Mouse (Mus musculus) thymus, adult 2 months (tissue): ENCODE data around the gene Cbarp. TPM values are rescaled to one million over a fixed set of nuclear protein-coding genes. Genes with fewer than 3 reads are reported as not detected.
"Not testable (repeated sequence)": the region's sequence is repeated elsewhere in the genome, so short reads cannot be mapped to it uniquely, and the experiment has no call there.

Source experiments
- DNase-seq: peaks from one replicate; pipeline ENCODE4 v3.0.0; 2021
- H3K27ac ChIP-seq: fragments of 200-500 bp; 2 replicates; pipeline ENCODE4 v1.5.1; 2012; ENCODE audit warnings: low read length, control low read depth; ENCODE audit not compliant: control insufficient read depth, insufficient read depth
- H3K27me3 ChIP-seq: fragments of 200-500 bp; 2 replicates; pipeline ENCODE4 v1.6.1; 2012; ENCODE audit warnings: mild to moderate bottlenecking, low read length, moderate library complexity, mixed read lengths; ENCODE audit not compliant: control insufficient read depth, insufficient read depth
- H3K36me3 ChIP-seq: fragments of 200-500 bp; 2 replicates; pipeline ENCODE4 v1.6.1; 2012; ENCODE audit warnings: mild to moderate bottlenecking, low read length, moderate library complexity; ENCODE audit not compliant: control insufficient read depth, insufficient read depth
- H3K4me1 ChIP-seq: fragments of 200-500 bp; replicated peaks from 2 replicates; pipeline ENCODE4 v1.6.1; 2012; ENCODE audit warnings: low read length; ENCODE audit not compliant: control insufficient read depth, insufficient read depth
- H3K4me3 ChIP-seq: fragments of 200-500 bp; 2 replicates; pipeline ENCODE4 v1.5.1; 2012; ENCODE audit warnings: mild to moderate bottlenecking, low read length, control low read depth, moderate library complexity; ENCODE audit not compliant: control insufficient read depth, insufficient read depth
- CTCF ChIP-seq: fragments of 200-500 bp; IDR thresholded peaks from 2 replicates; pipeline ENCODE4 v1.5.1; 2012; ENCODE audit warnings: mild to moderate bottlenecking, control low read depth, low read length, moderate library complexity, borderline replicate concordance; ENCODE audit not compliant: control insufficient read depth, poor library complexity, insufficient read depth; ENCODE audit errors: extremely low read depth
- POLR2A ChIP-seq: fragments of 200-500 bp; IDR thresholded peaks from 2 replicates; pipeline ENCODE4 v1.6.1; 2012; ENCODE audit warnings: mild to moderate bottlenecking, low read length, control low read depth, moderate library complexity; ENCODE audit not compliant: control insufficient read depth, poor library complexity, insufficient read depth; ENCODE audit errors: extremely low read depth
- WGBS: fragments of 180-500 bp; shearing (Covaris S2); methylation state at CpG from one replicate; pipeline ENCODE4 v1.1.7; 2018; 5-methylcytosine and 5-hydroxymethylcytosine counted together
- polyA plus RNA-seq: library from polyadenylated mRNA; depleted of rRNA; stranded (reverse); fragments of >200 nt; gene quantifications from 2 replicates; pipeline ENCODE4 v1.2.3, GENCODE M21; 2012

Gene Cbarp
- polyA plus RNA-seq, 1 experiment: 34.0 TPM

DNA sequence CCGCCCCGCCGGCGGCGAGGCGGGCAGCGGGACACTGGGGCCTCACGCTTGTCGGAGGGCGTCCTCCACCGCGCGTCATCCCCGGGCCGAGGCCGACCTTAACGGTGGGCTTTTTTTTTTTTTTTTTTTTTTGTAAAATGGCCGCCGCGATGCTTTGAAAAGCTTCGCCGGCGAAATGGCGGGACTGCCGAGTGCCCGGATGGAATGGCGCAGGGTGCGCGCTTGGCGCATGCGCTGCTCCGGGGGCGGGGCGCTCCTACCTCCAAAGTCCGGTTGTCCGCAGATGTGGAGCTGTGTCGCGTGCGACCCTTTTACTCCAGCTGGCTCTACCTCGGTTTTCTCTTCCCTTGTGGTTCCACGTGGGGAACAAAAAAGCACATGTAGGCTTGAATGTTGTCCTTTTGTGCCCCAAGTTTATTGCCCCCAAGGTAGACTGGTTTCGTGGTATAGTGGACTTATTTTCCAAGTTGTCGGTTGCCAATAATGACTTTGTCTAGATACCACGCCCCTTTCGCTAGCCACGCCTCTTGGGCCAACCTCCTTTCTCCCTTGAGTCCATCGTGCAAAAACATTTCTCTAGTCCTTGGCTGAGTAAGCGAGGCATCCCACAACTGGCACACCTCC is 27.5 kb upstream of the Cbarp start:
- H3K4me3 ChIP-seq: peak overlapping the region; percentile 81
- no peaks in the 10 kb centered on the region for H3K27me3 ChIP-seq
- under 1% methylated on average over 48 of the region's 48 CpGs for WGBS
- peak; percentile 87 for DNase-seq
- no peak for TF ChIP-seq CTCF
- no peak for TF ChIP-seq POLR2A
- peaks cover 33% of the 10 kb centered on the region for H3K4me1 ChIP-seq
- peak overlapping the region; percentile 48 for H3K27ac ChIP-seq
- peaks cover 24% of the 10 kb centered on the region; the same call in 1 of the 2 replicates for H3K36me3 ChIP-seq

DNA sequence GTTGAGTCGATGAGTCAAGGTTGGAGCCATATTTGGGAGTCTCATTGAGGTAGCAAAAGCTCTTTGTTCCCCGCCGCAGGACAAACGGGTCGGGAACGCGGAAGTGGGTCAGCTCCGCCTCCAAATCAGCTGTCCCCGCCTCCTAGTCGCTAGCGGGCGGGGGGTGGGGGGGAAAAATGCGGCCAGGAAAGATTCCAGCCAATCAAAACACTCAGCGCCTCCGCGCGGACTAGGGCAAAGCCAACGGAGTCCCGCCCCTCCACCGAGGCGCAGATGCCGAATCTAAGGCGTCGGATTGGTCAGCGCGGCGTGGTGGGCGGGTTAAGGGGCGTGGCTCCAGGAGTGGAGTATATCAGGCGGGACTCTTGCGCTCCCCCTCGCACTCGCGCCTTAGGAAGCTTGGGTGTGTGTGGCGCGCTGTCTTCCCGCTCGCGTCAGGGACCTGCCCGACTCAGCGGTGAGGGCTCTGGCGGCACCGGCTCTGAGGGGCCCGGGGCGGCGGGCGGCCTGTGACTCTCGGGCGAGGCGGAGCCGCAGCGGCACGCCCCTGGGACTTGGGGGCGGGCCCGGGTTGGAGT is 26.9 kb upstream of the Cbarp start:
- under 1% methylated on average over 55 of the region's 55 CpGs for WGBS
- peak; percentile 100 for TF ChIP-seq POLR2A
- TF ChIP-seq CTCF: peak; percentile 65; the same call in 1 of the 2 replicates
- H3K36me3 ChIP-seq: peaks cover 24% of the 10 kb centered on the region; the same call in 1 of the 2 replicates
- DNase-seq: peak; percentile 99
- peak overlapping the region; percentile 81 for H3K4me3 ChIP-seq
- H3K27ac ChIP-seq: peak overlapping the region; percentile 48
- peaks cover 38% of the 10 kb centered on the region for H3K4me1 ChIP-seq
- no peaks in the 10 kb centered on the region for H3K27me3 ChIP-seq

DNA sequence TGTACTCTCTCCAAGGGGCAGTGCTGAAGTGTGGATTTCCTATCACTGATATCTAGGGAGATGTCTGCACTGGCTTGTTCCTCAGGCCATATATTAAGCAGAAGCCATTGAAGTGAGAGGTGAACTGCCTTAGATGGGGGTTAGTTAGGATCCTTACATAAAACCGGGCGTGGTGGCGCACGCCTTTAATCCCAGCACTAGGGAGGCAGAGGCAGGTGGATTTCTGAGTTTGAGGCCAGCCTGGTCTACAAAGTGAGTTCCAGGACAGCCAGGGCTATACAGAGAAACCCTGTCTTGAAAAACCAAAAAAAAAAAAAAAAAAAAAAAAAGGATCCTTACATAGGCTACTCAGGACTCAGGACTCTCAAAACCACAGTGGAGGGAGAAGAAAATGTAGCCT is 25.5 kb upstream of the Cbarp start:
- DNase-seq, H3K27ac ChIP-seq, H3K27me3 ChIP-seq, H3K4me3 ChIP-seq: not testable (repeated sequence)
- WGBS: 94% methylated on average over 4 of the region's 4 CpGs
- Histone ChIP-seq H3K4me1 (peaks cover 47% of the 10 kb centered on the region), H3K36me3 (peaks cover 15% of the 10 kb centered on the region; the same call in 1 of the 2 replicates)

DNA sequence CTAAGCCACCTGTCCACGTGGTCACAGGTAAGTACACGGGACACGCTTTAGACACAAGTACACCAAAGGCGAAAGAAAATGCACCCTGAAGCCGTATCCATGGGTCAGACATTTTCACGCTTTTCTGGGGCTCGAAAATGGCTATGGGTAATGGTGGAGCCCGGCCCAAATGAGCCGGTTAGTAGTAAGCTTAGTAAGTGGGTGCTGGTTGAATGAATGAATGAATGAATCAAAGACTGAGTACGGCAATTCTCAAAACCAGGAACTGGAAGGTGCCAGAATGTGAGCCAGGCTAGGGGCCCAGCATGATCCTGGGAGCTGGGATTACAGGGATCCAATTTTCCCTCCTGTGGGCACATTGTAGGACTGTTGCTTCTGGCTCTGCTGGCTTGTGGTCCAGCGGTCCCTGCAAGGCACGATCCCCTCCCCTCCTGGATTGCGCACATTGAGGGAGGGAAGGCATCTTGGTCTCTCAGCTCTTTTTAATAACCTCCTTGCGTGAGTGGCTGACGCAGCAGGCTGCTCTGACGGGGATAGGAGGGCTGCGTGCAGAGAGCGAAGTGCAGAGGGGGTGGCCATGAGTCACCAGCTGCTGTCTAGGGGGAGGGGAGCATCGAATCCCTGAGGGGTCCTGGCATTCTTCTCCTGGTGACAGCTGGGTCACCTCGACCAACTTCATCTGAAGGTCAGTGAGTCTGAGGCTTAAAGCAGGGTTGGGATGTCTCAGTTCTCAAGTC is 24.9 kb upstream of the Cbarp start, which contains the start of gene Cirbp:
Gene Cirbp, plus strand, starts transcription at position 594 of the 737 bp plus-strand sequence.
- H3K4me1 ChIP-seq: peaks cover 52% of the 10 kb centered on the region
- no peak within 1 kb of the TSS; the same call in 1 of the 2 replicates for H3K27ac ChIP-seq
- 52% methylated on average over 20 of the region's 20 CpGs for WGBS

DNA sequence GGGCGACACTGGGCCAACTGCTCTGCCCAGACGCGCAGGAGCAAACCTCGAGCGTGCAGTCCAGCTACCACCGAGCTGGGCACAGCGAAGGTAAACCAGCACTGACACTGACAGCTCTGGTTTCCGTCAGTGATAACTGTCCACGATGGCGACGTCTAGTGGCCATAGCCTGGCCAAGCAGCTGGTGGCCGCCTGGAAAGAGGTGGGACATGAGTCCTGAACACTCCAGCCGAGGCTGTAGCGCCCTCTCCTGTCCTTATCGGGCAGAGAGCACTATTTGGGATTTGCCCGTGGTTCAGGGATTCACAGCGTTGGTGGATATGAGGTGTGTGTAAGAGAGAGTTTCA is 24.3 kb upstream of the Cbarp start:
- peaks cover 3% of the 10 kb centered on the region; the same call in 1 of the 2 replicates for H3K36me3 ChIP-seq
- 1% methylated on average over 17 of the region's 17 CpGs for WGBS
- no peaks in the 10 kb centered on the region for H3K27me3 ChIP-seq
- DNase-seq: peak; percentile 89
- TF ChIP-seq POLR2A (0 out of 2 replicates have a peak, but pooled peaks have one; percentile 35), CTCF (peak; percentile 86)
- no peak overlapping the region for H3K27ac ChIP-seq
- peak overlapping the region; percentile 25 for H3K4me3 ChIP-seq
- peaks cover 58% of the 10 kb centered on the region for H3K4me1 ChIP-seq

More for the DNA sequence above, 24.9 kb upstream of the Cbarp start, which contains the start of gene Cirbp:
- TF ChIP-seq POLR2A: no peak
- no peak for TF ChIP-seq CTCF
- peaks cover 9% of the 10 kb centered on the region; the same call in 1 of the 2 replicates for H3K36me3 ChIP-seq
- no peaks in the 10 kb centered on the region for H3K27me3 ChIP-seq
- DNase-seq: no peak
- H3K4me3 ChIP-seq: peak within 1 kb of the TSS; percentile 25

DNA sequence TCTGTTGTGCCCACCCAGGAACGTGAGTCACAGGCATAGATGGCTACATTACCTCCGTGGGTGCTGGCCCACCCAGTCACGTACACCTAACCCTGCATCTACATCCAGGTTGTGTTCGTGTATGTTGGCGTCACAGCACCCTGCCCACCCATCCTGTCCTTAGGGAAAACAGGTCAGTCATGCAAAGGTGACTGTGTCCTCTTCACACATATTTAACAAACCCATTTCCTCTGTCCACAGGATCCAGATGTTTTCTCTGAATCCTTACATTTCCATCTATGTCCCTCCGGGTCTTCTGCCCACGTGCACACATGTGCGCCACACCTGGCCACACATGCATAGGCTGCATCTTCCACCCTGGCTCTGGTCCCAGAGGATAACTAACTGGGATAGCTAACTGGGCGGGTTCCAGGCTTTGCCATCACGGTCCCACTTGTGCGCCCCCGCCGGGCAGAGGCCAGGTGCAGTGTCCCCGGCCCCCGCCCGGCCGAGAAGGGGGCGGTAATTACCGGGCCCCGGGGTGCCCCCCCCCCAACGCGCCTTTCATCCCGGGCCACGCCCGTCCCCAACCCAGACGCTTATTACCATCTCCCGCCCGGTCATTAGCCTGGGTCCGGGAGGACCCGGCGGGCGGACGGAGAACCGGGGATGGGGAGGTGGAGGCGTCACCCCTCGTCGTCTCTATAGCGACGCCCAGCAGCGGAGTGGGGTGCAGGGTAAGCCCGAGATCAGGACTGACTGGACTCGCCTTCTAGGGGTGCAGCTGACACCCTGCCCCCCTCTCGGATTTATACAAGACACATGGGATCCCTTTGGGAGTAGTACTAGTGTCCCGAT is 23.7 kb upstream of the Cbarp start:
- WGBS: 20% methylated on average over 44 of the region's 44 CpGs
- H3K27me3 ChIP-seq: no peaks in the 10 kb centered on the region
- H3K4me1 ChIP-seq: peaks cover 60% of the 10 kb centered on the region
- TF ChIP-seq CTCF (no peak), POLR2A (no peak)
- H3K36me3 ChIP-seq: no peaks in the 10 kb centered on the region
- peak overlapping the region; percentile 25 for H3K4me3 ChIP-seq
- DNase-seq: peak; percentile 24
- no peak overlapping the region for H3K27ac ChIP-seq
